Mouse (Mus musculus) ES-CJ7 (cell line): ENCODE results near the gene Abtb2.

ENCODE experiments used
- DNase-seq: peaks from one replicate; pipeline ENCODE4 v3.0.0; 2011; ENCODE audit warnings: low read depth, low spot score

Abtb2 gene

DNA sequence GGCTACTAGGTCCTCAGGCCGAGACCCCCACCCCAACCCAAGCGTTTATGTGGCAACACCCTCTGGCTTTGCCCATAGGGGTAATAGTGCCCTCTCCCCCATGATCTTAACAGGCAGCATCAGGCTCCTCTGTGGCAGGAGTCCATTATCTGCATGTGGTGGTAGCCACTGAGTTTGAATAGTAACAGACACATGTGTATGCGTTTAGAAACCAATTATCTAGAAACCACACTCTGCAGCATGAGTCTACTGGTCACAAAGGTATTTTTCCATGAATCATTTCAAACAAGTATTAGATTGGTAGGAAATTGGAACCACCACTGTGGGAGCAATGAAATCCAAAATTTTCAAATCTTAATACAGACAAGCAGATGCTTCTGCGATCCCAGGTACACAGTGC is 119.5 kb downstream of the Abtb2 start:
- DNase-seq, result no peak

DNA sequence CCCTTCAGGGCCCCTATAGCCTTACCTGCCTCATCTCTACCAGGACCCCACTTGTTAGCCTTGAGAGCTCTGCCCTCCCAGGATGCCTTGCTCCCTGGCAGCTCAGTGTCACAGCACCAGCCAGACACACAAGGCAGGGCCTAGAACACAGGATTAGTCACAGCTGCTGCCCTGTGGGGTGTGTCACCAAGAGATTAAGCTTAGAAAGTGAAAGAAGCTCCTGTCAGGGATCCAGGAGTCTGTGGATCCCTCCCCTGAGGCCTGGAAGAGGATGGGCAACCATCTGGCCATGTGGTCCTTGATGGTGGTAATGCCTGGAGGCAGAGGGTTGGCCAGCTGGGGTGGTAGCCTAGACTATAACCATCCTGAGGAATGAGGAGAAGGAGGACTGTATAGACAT is 121.0 kb downstream of the Abtb2 start:
- no peak for DNase-seq

DNA sequence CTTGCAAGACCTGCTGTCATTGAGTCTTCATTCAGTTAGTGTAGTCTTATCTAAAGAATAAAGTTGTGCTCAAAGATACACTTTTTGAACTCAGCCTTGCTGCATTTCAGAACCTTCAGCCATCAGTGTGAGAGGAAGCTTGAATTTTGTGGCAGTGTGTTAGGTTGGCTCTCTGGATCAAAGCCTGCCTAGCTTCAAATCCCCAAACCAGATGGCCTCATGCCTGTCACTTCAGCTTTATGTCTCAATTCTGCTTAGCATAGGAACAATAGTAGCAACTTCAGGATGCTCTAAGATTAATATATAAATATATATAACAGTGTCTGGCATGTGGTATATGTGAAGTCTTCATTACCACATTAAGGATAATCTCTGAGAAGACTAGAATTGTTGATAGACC is 121.8 kb downstream of the Abtb2 start:
- no peak for DNase-seq

DNA sequence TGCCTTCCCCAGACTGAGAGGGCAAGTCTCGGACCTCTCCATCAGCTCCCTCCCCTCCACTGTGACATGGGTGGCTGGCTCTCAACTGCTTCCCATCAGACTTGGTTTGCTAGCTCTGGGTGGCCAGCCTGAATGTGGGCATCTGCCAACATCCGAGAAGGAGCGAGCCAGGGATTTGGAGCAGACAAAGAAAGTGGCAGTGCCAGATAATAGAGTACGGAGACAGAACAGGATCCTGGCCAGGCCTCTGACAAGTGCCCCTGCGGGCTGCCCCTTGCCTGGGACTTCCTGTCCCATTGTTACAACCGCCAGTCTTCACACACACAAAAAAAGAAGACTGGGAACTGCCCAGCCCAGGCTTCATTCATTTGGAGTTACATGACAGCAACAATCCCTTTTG is 124.3 kb downstream of the Abtb2 start:
- no peak for DNase-seq

DNA sequence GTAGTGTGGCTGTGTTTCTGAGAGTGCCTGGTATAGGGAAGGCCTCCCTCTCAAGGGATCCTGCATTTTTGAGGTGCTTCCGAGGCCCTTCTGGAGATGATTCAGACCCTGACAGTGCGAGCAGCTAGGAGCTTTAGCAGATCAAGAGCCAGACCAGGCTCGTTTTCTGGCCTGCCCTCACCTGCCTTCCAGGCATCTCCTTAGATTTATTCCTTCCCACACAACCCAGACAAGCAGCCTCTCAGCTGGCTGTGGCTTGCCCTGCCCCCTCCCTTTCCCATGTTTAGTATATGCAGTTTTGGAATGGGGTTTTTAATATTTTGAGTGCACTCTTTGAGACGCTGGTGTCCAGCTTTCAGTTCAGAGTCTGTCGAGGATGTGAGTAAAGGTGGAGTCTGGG is 124.7 kb downstream of the Abtb2 start:
- no peak for DNase-seq

DNA sequence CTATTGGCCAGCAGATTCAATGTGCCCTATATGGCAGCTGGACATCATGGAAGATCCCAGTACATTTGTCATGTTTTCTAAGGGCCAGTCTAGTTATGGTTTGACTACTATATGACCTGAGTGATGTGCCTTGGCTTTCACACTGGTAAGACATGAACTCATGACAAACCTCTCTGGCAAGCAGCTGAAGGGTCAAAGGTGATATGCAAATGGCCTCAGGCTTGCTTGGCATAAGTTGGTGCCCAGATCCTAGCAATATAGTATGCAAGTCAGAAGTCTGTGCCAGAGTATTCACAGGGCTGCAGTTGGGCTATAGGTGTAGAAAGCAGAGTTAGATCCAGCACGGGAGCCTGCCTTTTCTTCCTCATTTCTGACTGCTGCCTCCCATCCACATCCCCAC is 125.2 kb downstream of the Abtb2 start:
- no peak for DNase-seq

DNA sequence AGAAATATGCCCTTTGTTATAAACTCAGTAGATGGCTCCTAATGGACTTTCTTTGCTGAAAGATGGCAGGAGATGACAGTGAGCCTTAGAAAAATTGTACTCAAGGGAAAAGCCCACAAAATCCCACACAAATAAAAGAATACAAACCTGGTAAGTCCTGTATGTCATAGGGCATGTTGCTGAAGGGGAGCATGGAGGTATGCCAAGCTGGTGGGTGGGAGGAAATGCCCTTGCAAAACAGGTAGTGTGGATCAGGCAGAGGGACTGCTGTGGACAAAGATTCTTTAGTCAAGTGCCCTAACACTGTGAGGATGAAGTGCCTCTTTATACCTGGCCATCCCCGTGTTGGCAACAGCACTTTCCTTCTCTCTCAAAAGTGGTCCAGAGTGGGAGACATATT is 126.7 kb downstream of the Abtb2 start:
- DNase-seq, result no peak

DNA sequence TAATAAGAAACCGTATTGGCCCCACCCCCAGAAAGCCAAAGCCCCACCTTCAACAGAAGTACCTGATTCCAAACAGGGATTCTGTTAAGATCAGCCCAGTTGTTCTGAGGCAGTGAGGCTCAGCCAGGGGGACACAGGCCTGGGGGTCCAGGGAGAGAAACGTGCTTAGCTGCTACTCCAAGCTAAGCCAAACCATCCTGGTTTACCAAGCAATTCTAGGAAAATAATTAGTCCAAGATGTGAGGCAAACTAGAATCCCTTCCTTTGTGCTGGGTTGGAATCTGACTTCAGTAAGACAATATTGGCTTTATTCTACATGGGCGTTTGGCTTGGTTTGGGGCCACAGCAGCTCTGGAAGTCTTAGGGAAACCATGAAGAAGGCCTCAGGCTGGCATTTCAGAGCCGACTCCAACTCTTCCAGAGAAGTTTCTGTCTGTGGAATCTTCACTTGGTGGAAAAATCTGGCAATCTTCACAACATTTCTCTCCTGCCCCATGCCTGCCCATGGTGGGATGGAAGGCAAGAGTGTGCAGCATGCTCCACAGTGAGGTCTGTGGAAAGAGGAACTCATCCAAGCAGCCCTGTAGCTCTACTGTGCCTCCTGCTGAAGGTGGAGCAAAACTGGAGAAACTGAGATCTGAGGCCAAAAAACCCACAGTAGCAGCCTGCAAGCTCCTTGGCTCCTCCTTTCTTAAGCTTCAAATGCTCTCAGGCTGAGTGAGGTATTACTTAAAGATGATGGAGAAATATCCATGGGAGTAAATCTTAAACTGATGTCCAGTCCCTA is 128.9 kb downstream of the Abtb2 start:
- no peak for DNase-seq

DNA sequence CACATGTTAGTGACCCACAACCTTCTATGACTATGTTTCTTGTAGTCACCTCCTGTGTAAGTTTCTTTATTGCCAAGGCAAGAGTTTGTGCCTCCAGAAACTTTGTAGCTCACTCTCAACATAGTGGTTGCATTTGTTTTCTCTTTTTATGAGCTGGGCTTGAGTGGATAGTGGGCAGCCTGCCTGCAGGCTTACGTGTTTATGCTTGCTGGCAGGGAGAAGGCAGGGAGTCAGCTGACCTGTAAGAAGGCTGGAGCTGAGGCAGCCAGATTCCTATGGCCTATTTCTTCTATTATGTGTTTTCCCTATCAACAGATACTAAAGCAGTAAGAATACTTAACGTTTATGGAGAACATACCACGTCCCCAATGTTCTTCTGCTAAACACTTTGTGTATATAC is 130.1 kb downstream of the Abtb2 start:
- no peak for DNase-seq

DNA sequence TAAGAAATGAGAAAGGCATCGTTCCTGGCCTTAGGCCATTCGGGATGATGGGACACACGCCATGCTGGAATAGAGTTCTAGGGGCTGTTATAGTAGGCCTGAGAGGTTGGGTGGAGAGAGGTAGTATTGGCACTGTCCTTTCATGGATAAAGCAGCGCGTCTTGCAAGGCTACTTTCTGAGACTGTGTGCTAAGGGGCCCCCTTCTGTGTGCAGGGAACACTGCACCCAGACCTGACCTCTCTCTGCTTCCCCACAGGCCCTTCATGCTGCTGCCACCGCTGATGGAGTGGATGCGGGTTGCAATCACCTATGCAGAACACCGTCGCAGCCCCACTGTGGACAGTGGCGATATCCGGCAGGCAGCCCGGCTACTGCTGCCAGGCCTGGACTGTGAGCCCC is 134.4 kb downstream of the Abtb2 start:
- no peak for DNase-seq

DNA sequence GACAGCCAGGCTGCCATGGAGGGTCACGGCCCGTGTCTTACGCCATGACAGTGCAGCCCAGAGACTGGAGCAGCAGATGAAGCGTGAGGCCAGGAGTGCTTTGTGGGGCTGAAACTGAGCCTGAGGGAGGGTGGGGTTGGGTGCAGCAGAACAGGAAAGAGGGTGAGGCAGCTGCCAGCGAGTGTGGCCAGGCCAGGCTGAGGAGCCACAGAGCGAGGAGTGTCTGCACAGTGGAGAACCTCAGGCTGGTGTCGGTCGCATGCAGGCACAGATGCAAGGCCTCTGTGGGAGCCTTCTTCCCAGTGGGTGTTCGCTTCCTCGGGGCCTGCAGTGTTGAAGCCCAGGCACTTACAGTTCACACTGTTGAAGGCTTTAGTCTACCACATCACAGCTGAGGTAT is 137.2 kb downstream of the Abtb2 start:
- no peak for DNase-seq

DNA sequence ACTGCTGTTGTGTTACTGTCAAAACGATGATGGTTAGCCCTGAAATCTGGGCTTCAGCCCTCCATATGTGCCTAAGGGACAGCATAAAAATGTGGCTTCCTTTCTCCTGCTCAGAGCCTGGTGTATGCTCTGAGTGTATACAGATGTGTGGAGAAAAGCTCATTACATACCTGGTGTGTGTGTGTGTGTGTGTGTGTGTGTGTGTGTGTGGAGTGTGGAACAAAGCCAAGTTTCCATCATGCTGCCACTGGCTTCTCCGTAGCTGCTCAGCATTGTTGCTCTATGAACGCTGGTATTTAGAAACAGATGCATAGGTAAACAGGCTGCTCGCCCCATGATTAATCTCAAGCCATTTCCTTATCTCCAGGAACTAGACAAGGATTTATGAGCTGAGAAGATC is 137.8 kb downstream of the Abtb2 start:
- DNase-seq, result no peak

DNA sequence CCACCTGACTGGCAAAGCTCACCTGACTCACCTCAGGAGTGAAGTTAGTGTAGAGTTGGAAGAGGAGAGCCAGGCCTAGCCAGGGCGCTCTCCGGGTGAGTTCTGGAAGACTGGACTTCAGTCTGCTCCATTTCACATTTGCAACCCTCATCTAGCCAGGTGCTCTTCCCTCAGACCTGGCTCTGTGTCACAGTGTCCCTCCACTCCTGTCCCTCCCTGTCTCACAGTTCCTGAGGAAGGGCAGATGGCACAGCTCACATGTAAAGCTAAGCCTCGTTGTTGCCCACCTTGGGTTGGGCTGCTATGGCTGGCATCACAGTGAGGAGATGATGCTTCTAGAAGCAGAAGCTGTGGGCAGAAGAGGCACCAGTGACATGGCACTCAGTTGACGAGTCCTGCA is 139.7 kb downstream of the Abtb2 start:
- no peak for DNase-seq

DNA sequence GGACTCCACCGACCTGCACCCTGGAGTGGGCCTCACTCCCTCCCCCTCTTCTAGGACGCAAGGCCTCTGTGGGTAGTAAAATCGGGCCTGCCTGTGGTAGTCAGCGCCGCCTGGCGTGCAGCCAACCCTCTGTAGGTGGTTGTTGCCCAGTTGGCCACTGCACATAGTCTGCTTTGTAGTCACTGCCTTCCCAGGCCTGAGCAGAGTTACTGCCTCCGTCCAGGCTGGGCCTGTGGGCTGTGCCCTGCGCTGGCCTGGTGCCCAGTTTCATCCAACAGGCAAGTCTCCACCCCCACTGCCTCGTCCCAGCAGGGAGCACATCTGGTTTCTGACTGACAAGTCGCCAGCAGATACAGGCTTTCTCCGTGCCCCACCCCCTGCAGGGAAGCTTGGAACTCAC is 140.1 kb downstream of the Abtb2 start:
- peak; percentile 11 for DNase-seq

DNA sequence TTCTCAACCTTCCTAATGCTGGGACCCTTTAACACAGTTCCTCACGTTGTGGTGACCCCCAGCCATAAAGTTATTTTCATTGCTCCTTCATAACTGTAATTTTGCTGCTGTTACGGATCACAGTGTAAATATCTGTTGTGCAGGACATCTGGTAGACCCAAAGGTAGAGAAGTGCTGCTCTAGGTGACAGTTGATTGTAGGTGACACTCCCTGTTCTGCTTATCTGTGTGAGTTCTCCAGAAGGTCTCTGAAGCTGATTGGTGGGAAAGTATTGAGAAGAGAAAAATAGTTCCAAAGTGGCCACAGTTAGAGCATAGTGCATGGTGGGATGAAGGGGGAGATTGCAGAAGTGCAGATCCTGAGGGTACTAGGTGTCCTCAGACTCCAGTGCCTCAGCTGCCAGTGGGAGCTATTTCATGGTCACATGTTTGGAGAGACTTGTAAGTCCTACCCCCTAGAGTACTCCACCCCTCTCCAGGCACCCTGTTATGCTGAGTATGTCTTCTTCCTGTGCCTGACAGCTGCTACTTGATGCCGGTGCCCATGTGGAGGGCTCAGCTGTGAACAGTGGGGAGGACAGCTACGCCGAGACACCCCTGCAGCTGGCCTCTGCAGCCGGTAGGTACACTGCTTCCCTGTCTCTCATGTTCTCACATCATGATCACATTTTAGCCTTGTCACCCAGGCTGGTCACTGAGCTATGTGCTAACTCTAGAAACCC is 141.1 kb downstream of the Abtb2 start:
- no peak for DNase-seq

DNA sequence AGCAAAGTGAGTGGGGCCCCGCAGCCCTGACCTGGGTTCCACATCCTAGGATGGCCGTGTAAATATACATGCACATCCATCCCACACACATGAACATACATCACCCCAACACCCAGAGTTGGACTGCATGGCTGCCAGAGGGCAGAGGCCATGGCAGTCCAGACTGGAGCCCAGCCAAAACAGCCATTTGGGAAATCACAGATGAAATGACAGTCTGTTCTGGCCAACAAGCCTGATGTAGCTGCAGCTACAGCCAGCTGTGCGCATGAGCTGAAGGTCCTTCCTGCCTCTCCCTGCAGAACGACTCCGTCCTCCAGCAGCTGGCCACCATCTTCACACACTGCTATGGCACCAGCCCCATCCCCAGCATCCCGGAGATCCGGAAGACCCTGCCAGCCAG is 144.7 kb downstream of the Abtb2 start:
- no peak for DNase-seq

DNA sequence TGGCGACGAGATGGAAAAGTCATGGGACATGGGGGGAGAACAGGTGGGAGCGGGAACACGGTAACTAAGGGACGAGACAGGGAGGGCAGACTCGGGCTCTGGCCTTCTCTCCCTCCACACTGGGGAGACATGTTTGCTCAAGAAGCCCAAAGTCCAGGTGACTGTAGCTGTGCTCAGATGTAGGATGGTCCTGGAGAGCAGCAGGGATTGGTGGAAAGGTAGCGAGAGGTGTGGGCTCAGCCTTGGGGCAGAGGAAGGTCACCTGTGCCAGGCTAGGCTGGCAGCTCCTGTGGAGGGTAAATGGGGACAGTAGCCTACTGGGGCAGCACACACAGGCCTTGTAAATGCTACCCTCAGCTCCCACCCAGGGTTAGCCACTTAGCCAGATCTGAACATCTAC is 147.7 kb downstream of the Abtb2 start:
- no peak for DNase-seq

DNA sequence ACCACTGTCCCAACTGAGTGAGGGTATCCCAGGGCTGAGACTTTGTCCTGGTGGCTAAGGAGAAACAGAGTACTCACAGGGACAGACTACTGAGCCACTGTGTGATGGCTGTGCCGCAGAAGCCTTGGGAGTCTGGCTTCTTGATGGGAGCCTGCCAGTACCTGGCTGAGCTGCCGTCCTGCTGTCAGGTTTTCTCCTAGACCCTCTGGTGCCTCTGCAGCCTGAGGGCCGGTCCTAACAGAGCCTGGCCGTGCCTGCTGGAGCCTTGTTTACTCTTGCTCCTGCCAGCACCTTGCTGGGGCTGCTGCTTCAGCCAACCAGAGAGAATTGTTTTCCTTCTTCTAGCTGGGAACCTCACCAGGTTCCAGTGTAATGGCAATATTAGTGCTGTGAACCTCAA is 148.3 kb downstream of the Abtb2 start:
- DNase-seq, result no peak

DNA sequence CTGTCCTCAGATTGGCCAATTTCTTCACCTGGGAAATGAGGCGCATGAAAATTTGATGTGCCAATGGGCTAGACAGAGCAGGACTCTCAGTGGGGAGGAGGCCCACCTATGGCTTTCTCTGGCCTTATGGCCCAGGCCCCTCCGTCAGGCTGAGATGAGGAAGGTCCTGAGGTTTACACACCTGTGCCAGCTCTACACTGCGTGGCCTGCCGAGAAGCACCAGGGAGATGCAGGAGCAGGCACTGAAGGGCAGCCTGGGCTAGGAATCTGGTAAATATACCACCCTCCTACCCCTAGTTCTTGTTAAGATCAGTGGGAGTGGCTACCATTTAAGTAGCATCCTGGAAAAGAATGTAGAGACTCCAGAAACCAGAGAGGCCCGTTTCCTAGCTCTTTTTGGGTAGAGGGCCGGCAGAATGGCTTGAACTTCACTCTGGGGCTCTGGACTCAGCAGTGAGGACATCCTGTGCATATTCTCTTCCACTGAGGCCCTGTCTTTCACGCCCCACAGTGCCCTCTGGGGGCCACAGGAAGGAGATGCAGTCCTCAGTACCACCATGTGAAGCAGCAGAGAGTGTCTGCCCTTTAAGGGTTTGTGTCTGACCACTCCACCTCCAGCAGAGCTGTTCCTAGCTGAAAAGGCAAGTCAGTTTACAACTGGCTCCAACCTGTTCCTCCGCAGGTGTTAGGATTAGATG is 152.6 kb downstream of the Abtb2 start:
- peak; percentile 88 for DNase-seq

DNA sequence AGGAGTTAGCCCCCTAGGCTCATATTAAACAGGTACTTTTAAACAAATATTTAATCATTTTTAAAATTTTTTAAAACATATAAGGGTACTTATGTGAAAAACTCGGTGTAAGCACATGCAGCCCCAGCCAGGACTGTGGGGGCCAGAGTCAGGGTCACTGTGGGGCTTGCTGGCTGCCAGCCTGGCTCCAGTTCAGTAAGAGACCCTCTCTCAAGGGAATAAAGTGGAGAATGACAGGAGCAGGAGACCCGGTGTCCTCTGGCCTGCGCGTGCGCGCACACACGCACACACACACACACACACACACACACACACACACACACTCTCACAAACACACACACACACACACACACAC is 153.2 kb downstream of the Abtb2 start:
- no peak for DNase-seq

DNA sequence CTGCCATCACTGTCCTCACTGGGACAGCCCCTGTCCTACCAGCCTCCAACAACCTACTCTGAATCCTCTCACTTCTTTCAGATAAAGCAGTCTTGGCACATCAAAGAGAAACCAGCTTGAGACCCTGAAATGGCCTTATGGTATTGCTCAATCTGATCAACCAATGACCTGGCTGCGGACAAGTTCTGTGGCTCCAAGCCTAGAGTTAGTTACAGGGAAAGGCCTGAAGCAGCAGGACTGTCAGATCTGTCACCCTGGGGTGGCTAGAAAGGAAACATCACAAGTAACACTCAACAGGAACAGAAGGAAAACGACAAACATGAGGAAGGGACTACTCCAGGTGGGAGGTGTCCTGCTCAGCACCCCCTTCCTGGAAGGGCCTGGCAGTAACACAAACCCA is 158.4 kb downstream of the Abtb2 start:
- no peak for DNase-seq

DNA sequence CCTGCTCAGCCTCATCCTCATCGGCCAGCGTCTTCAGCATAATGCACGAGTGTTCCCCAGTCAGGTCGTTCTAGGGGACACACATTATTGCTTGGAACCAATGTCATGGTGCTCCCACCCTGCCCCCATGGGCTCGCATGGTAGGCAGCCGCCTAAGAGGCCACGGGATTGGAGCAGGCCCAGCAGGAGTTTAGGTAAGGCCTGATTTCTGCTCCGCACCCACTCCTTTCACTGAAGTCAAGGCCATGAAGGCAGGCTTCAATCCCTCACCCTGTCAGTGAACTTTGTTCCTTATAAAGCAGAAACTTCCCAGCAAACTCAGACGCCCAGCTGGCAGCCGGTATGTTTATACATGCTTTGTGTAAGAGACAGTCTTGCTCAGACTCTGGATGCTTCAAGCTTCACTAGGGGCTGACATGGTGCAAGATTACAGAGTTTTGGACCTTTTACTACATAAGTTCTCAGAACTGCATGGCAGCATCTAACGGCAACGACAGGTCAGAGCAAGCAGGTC is 162.0 kb downstream of the Abtb2 start:
- DNase-seq, result no peak

DNA sequence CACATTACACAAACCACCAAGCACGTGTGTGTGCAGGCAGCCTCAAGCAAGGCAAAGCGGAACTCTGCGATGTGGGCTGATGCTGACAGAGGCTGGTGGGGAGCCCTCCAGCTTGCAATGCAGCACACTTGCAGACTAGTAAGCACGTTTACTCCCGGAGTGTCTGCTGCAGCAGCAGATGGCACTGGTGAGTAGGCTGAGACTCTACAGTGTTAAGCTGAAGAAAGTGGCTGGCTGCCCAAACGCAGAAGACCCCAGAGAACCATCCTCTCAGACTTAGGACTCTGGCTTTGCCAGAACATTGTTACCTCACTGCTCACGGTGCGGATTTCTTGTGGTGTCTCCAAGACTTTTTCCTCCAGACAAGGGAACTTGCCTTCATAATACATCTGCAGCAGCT is 164.9 kb downstream of the Abtb2 start:
- peak; percentile 22 for DNase-seq
